Mouse (Mus musculus) liver, adult 2 months (tissue): ENCODE results near the gene Prtg.

Source experiments
- CTCF ChIP-seq: fragments of 200-500 bp; IDR thresholded peaks from 2 replicates; pipeline ENCODE4 v1.5.1; 2011; ENCODE audit warnings: low read depth, low read length, control low read depth
- POLR2A ChIP-seq: fragments of 200-500 bp; IDR thresholded peaks from 2 replicates; pipeline ENCODE4 v1.6.1; 2011; ENCODE audit warnings: low read length, control low read depth; ENCODE audit not compliant: insufficient read depth; ENCODE audit errors: extremely low read depth

- TF ChIP-seq CTCF (no peak), POLR2A (no peak)
These were observed 15.0 kb upstream of the Prtg start for GRCm38 (mm10) chr9:72791681-72792080.
